In the genomic region with DNA sequence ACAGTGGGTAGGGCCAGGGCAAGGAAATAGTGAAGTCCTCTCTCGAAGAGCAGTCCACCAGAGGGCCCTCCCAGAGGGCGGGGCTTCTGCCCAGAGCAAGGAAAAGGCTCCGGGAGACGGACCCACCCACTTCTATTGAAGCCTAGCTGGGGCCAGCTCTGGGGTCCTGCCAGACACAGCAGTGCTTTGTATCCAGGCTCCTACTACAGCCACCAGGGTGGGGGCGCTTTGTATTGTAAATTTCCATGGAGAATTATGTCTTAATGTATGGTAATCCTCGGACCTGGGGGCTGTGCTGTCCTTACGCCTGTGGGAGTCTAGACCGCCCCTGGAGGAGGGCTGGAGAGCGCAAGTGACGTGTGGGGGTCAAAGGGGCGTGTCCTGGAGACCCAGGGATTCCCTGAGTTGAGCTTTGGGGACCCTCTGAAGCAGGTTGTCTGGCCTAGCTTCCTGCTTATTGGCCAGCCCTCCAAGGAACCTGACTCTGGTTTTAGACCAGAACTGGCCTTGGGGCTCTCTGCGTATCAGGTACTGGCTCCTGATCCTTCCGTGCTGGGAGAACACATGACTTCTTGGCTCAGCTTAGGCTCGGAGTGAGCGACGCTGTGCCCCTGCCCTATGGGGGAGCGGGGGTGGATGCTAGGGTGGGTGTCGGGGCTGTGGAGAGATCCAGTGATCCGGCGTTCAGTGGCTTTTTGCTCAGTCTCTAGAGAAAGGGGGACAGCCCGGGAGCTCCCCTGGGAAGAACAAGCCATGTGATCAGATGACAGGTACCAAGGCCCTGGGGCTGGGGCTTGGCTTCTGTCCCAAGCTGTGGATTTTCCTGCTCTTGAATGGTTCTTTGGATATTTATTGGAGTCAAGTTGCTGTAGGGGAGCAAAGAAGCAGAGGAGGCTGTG, we compare ENCODE assay signal across 7 mouse cellular contexts.
DNase-seq lines count a peak whose midpoint lies in the region; ATAC-seq and TF ChIP-seq lines count a peak whose summit lies in the region.

No protein-coding gene starts in this region.

- H3K9ac ChIP-seq in embryonic facial prominence, embryonic 12.5 days: no peak overlapping the region
- H3K9ac ChIP-seq in hindbrain, embryonic 15.5 days: no peak overlapping the region
- H3K9ac ChIP-seq in stomach, postnatal 0 days (ENCODE audit: low read length): no peak overlapping the region

- DNase-seq in R1 (ENCODE audit: low read depth, low spot score): peak; percentile 98
- peak; percentile 29 for DNase-seq in lung, postnatal 25 days (ENCODE audit: low spot score)
- DNase-seq in stomach, postnatal 0 days (ENCODE audit: low spot score): peak; percentile 82
- DNase-seq in frontal cortex, postnatal 14 days (ENCODE audit: low spot score in 2 of 2): no peak
- DNase-seq in spleen, adult 12 weeks (ENCODE audit: low spot score): no peak

- TF ChIP-seq EP300 in stomach, postnatal 0 days (optimal IDR thresholded peaks at IDR 0.05): no peak

- no peaks in the 10 kb centered on the region for H3K36me3 ChIP-seq in embryonic facial prominence, embryonic 12.5 days
- no peaks in the 10 kb centered on the region for H3K36me3 ChIP-seq in hindbrain, embryonic 15.5 days
- no peaks in the 10 kb centered on the region for H3K36me3 ChIP-seq in stomach, postnatal 0 days (ENCODE audit: control insufficient read depth, insufficient read depth, low read length)

- peak; percentile 49 for TF ChIP-seq CTCF in stomach, postnatal 0 days (IDR thresholded peaks at IDR 0.05; ENCODE audit: low read depth)

- H3K4me2 ChIP-seq in embryonic facial prominence, embryonic 12.5 days (replicated peaks): peak overlapping the region; percentile 36
- peak overlapping the region; percentile 34 for H3K4me2 ChIP-seq in hindbrain, embryonic 15.5 days
- peak overlapping the region; percentile 43 for H3K4me2 ChIP-seq in stomach, postnatal 0 days (replicated peaks; ENCODE audit: low read depth)

- H3K4me3 ChIP-seq in embryonic facial prominence, embryonic 12.5 days: no peak overlapping the region
- H3K4me3 ChIP-seq in hindbrain, embryonic 15.5 days: no peak overlapping the region
- H3K4me3 ChIP-seq in stomach, postnatal 0 days (ENCODE audit: low read depth, low read length): no peak overlapping the region

- peak overlapping the region; percentile 51 for H3K27ac ChIP-seq in embryonic facial prominence, embryonic 12.5 days
- peak overlapping the region; percentile 50 for H3K27ac ChIP-seq in hindbrain, embryonic 15.5 days (replicated peaks)
- H3K27ac ChIP-seq in stomach, postnatal 0 days (replicated peaks): 0 out of 2 replicates have a peak overlapping the region, but pooled peaks have one; percentile 8

- peak; percentile 38; the same call in 1 of the 2 replicates for ATAC-seq in embryonic facial prominence, embryonic 12.5 days (ENCODE audit: insufficient number of reproducible peaks, insufficient read depth, low FRiP score, low TSS enrichment)
- peak; percentile 42 for ATAC-seq in hindbrain, embryonic 15.5 days (ENCODE audit: low FRiP score, low read depth)
- peak; percentile 66 for ATAC-seq in stomach, postnatal 0 days (ENCODE audit: low FRiP score, low TSS enrichment)

- H3K9me3 ChIP-seq in embryonic facial prominence, embryonic 12.5 days: no peaks in the 10 kb centered on the region
- H3K9me3 ChIP-seq in hindbrain, embryonic 15.5 days: no peaks in the 10 kb centered on the region
- H3K9me3 ChIP-seq in stomach, postnatal 0 days (ENCODE audit: control insufficient read depth, low read length): no peaks in the 10 kb centered on the region

- peaks cover 89% of the 10 kb centered on the region for H3K4me1 ChIP-seq in embryonic facial prominence, embryonic 12.5 days
- H3K4me1 ChIP-seq in hindbrain, embryonic 15.5 days (replicated peaks): peaks cover 96% of the 10 kb centered on the region
- H3K4me1 ChIP-seq in stomach, postnatal 0 days (replicated peaks; ENCODE audit: control insufficient read depth, insufficient read depth): peaks cover 29% of the 10 kb centered on the region

- H3K27me3 ChIP-seq in embryonic facial prominence, embryonic 12.5 days: no peaks in the 10 kb centered on the region
- no peaks in the 10 kb centered on the region for H3K27me3 ChIP-seq in hindbrain, embryonic 15.5 days
- no peaks in the 10 kb centered on the region for H3K27me3 ChIP-seq in stomach, postnatal 0 days (ENCODE audit: control insufficient read depth, insufficient read depth, low read length)

- WGBS in embryonic facial prominence, embryonic 12.5 days: 2% methylated on average over 21 of the region's 21 CpGs
- WGBS in hindbrain, embryonic 15.5 days: 7% methylated on average over 21 of the region's 21 CpGs
- WGBS in stomach, postnatal 0 days: 8% methylated on average over 21 of the region's 21 CpGs

Comparison
In these comparisons a context has a peak if more than half of its experiments do, and no peak if none do; other contexts are left out.
1. DNase-seq: peak in R1 (single experiment), lung, postnatal 25 days (single experiment) and stomach, postnatal 0 days (single experiment); none in frontal cortex, postnatal 14 days (0 of 2) and spleen, adult 12 weeks (single experiment).
2. Peak in every context shown above with its lines, with median percentiles within 50 percentile points of each other: ATAC-seq, H3K27ac ChIP-seq and H3K4me2 ChIP-seq.